Mouse (Mus musculus) spleen, adult 2 months (tissue): ENCODE results near the gene Acvr1b.
A peak's percentile ranks its signal among the peaks of the same experiment; 100 is the strongest.

Experiments
- CTCF ChIP-seq: fragments of 200-500 bp; IDR thresholded peaks from 2 replicates; pipeline ENCODE4 v1.5.1; 2011; ENCODE audit warnings: mild to moderate bottlenecking, inconsistent platforms; ENCODE audit not compliant: insufficient read depth, insufficient read length, insufficient replicate concordance; ENCODE audit errors: extremely low read depth
- POLR2A ChIP-seq: fragments of 200-500 bp; IDR thresholded peaks from 2 replicates; pipeline ENCODE4 v1.6.1; 2011; ENCODE audit warnings: low read depth, low read length, inconsistent platforms

- peak; percentile 23; the same call in 1 of the 2 replicates for TF ChIP-seq CTCF
- no peak for TF ChIP-seq POLR2A
Observed at GRCm38 (mm10) chr15:101230995-101231647, 57.3 kb downstream of the Acvr1b start.
